Mouse (Mus musculus): ENCODE results near the gene Pter.

GRCm38 (mm10) chr2:13011472-13011871 lies 87.6 kb downstream of the Pter start, which contains the start of gene C1ql3:
- no peak for TF ChIP-seq POLR2A (IDR thresholded peaks at IDR 0.05; ENCODE audit: insufficient read length, low read depth)
- no peak for TF ChIP-seq SRF (IDR thresholded peaks at IDR 0.05; ENCODE audit: control insufficient read depth, insufficient read length, low read depth)

Data from myocyte (in vitro differentiated cells).